Comparison of ENCODE assay signal across 22 mouse cellular contexts in the genomic region with DNA sequence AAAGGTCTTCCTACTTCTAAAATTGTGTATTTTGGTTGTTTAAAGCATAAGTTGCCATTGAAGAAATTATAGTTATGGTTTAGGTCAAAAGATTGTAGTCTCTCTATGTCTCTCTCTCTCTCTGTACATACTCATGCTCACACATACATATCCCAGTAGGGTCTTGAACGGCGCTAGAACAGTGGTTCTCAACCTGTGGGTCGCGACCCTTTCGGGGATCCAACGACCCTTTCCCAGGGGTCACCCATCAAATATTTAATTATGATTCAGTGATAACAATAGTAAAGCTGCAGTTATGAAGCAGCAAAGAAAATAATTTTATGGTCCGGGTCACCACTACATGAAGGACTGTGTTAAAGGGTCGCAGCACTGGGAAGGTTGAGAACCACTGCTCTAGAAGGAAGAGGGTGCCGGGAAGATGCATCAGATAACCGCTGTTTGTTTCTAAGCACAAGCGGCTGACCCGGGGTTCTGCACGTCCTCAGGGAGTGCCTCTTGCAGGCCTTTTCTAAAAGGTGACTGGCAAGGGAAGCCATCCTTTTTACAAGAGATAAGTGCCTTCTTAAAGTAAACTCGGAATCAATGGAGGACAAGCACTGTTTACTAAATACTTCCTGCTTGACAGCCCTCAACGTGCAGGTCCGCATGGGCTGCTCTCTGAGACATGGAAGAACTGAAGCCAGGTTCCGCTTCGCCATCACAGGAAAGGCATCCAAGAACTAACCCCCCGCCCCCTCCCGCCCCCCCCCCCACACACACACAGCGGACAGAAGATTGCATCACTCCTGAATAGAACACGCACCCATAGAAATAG. TPM values are rescaled to one million over a fixed set of nuclear protein-coding genes. Genes with fewer than 3 reads are reported as not detected.
DNase-seq lines count a peak whose midpoint lies in the region; ATAC-seq lines count a peak whose summit lies in the region.
"Had no signal": no experiment of that assay in that cellular context is flagged by ENCODE, and none has a peak within 500 bp of the region (broad histone marks: within the 10 kb centered on the region; RNA-seq: fewer than 3 reads in every experiment).

No protein-coding gene starts in this region.

- no peak overlapping the region for H3K9ac ChIP-seq in midbrain, embryonic 11.5 days (ENCODE audit: low read length)
- H3K9ac ChIP-seq in intestine, embryonic 16.5 days (ENCODE audit: low read depth, low read length), result no peak overlapping the region
- no peak overlapping the region for H3K9ac ChIP-seq in lung, embryonic 15.5 days
- H3K9ac ChIP-seq: forebrain, embryonic 12.5 days; heart, embryonic 15.5 days; liver, embryonic 13.5 days had no signal

- no peaks in the 10 kb centered on the region for H3K4me1 ChIP-seq in midbrain, embryonic 11.5 days (ENCODE audit: control insufficient read depth, insufficient read depth, low read length)
- peaks cover 7% of the 10 kb centered on the region; the same call in 1 of the 2 replicates for H3K4me1 ChIP-seq in midbrain, embryonic 10.5 days
- no peaks in the 10 kb centered on the region for H3K4me1 ChIP-seq in intestine, embryonic 16.5 days (ENCODE audit: control insufficient read depth, insufficient read depth, low read length)
- 0 out of 2 replicates have a peak, but pooled peaks cover 3% of the 10 kb centered on the region for H3K4me1 ChIP-seq in lung, embryonic 15.5 days
- H3K4me1 ChIP-seq: forebrain, embryonic 12.5 days; liver, embryonic 13.5 days had no signal

- H3K9me3 ChIP-seq in midbrain, embryonic 11.5 days (ENCODE audit: control insufficient read depth, low read length), result no peaks in the 10 kb centered on the region
- no peaks in the 10 kb centered on the region for H3K9me3 ChIP-seq in midbrain, embryonic 10.5 days (replicated peaks)
- no peaks in the 10 kb centered on the region for H3K9me3 ChIP-seq in intestine, embryonic 16.5 days (ENCODE audit: control insufficient read depth, low read length)
- no peaks in the 10 kb centered on the region for H3K9me3 ChIP-seq in lung, embryonic 15.5 days
- H3K9me3 ChIP-seq: embryonic facial prominence, embryonic 10.5 days; forebrain, embryonic 12.5 days; heart, embryonic 15.5 days; hindbrain, embryonic 10.5 days; limb, embryonic 10.5 days; liver, embryonic 13.5 days had no signal

- DNase-seq in midbrain, embryonic 11.5 days (ENCODE audit: low spot score, missing footprints), result peak; percentile 75
- DNase-seq in midbrain, embryonic 10.5 days (ENCODE audit: low spot score), result no peak
- DNase-seq in lung, postnatal 4 days, result peak; percentile 39 to 78
- DNase-seq in embryo, embryonic 10 days (ENCODE audit: low spot score), result no peak
- DNase-seq in left cerebral cortex, adult 11 months (ENCODE audit: low spot score), result no peak
- DNase-seq in thymus, adult 18-20 months, result no peak
- DNase-seq: adrenal gland, postnatal 36 days; cerebellum, adult 11-12 months; cerebellum, postnatal 25 days; gastrocnemius, adult 2 months; kidney, postnatal 10 days; liver, embryonic 13.5 days; right cerebral cortex, postnatal 14 days; thymus, postnatal 14 days had no signal

- no peaks in the 10 kb centered on the region; the same call in 1 of the 2 replicates for H3K27me3 ChIP-seq in midbrain, embryonic 11.5 days (ENCODE audit: control insufficient read depth, insufficient read depth, low read length)
- peaks cover 7% of the 10 kb centered on the region for H3K27me3 ChIP-seq in midbrain, embryonic 10.5 days (ENCODE audit: low read depth, poor library complexity, severe bottlenecking)
- H3K27me3 ChIP-seq in intestine, embryonic 16.5 days (replicated peaks; ENCODE audit: control insufficient read depth, insufficient read depth, low read length), result no peaks in the 10 kb centered on the region
- H3K27me3 ChIP-seq in lung, embryonic 15.5 days, result no peaks in the 10 kb centered on the region
- H3K27me3 ChIP-seq: forebrain, embryonic 12.5 days; heart, embryonic 15.5 days; liver, embryonic 13.5 days had no signal

- H3K4me3 ChIP-seq in midbrain, embryonic 11.5 days (ENCODE audit: low read depth, low read length), result no peak overlapping the region
- no peak overlapping the region for H3K4me3 ChIP-seq in midbrain, embryonic 10.5 days
- H3K4me3 ChIP-seq in intestine, embryonic 16.5 days (ENCODE audit: low read length), result no peak overlapping the region
- no peak overlapping the region for H3K4me3 ChIP-seq in lung, embryonic 15.5 days
- H3K4me3 ChIP-seq: embryonic facial prominence, embryonic 10.5 days; forebrain, embryonic 12.5 days; gastrocnemius, adult 2 months; heart, embryonic 15.5 days; hindbrain, embryonic 10.5 days; limb, embryonic 10.5 days; liver, embryonic 13.5 days had no signal

- WGBS in midbrain, embryonic 11.5 days, result 85% methylated on average over 22 of the region's 22 CpGs
- WGBS in midbrain, embryonic 10.5 days, result 79% methylated on average over 22 of the region's 22 CpGs
- 43% methylated on average over 22 of the region's 22 CpGs for WGBS in intestine, embryonic 16.5 days
- WGBS in lung, embryonic 15.5 days, result 34% methylated on average over 22 of the region's 22 CpGs

- H3K36me3 ChIP-seq in midbrain, embryonic 11.5 days (ENCODE audit: control insufficient read depth, insufficient read depth, low read length), result no peaks in the 10 kb centered on the region
- H3K36me3 ChIP-seq in midbrain, embryonic 10.5 days, result no peaks in the 10 kb centered on the region
- no peaks in the 10 kb centered on the region for H3K36me3 ChIP-seq in intestine, embryonic 16.5 days (ENCODE audit: control insufficient read depth, insufficient read depth, low read length)
- H3K36me3 ChIP-seq in lung, embryonic 15.5 days, result no peaks in the 10 kb centered on the region
- H3K36me3 ChIP-seq: embryonic facial prominence, embryonic 10.5 days; forebrain, embryonic 12.5 days; heart, embryonic 15.5 days; hindbrain, embryonic 10.5 days; limb, embryonic 10.5 days; liver, embryonic 13.5 days had no signal

- no peak overlapping the region for H3K27ac ChIP-seq in midbrain, embryonic 11.5 days (ENCODE audit: low read depth, low read length)
- H3K27ac ChIP-seq in midbrain, embryonic 10.5 days (replicated peaks), result no peak overlapping the region
- no peak overlapping the region for H3K27ac ChIP-seq in intestine, embryonic 16.5 days (ENCODE audit: low read length)
- H3K27ac ChIP-seq in lung, embryonic 15.5 days, result no peak overlapping the region
- H3K27ac ChIP-seq: embryonic facial prominence, embryonic 10.5 days; forebrain, embryonic 12.5 days; gastrocnemius, adult 2 months; heart, embryonic 15.5 days; hindbrain, embryonic 10.5 days; hindbrain, postnatal 0 days; liver, embryonic 13.5 days had no signal

- ATAC-seq in midbrain, embryonic 11.5 days (ENCODE audit: low FRiP score), result no peak
- ATAC-seq in intestine, embryonic 16.5 days, result peak; percentile 40
- ATAC-seq in lung, embryonic 15.5 days (ENCODE audit: borderline replicate concordance, extremely low read depth, low FRiP score, low TSS enrichment), result peak; percentile 75
- ATAC-seq: hindbrain, postnatal 0 days had no signal

- H3K4me2 ChIP-seq in midbrain, embryonic 11.5 days, result no peak overlapping the region
- H3K4me2 ChIP-seq in intestine, embryonic 16.5 days (ENCODE audit: low read depth, low read length), result no peak overlapping the region
- peak overlapping the region; percentile 26 for H3K4me2 ChIP-seq in lung, embryonic 15.5 days
- H3K4me2 ChIP-seq: forebrain, embryonic 12.5 days; heart, embryonic 15.5 days; liver, embryonic 13.5 days had no signal

RNA-seq across cellular contexts. Expression of gene Dusp6, which starts 16.2 kb away (rescaled TPM):
- 36.8 and 41.9 TPM in 2 replicates for polyA plus RNA-seq in midbrain, embryonic 11.5 days (2014; fragmentation: Nextera tagmentation; extraction: Ambion mirVana)
- 52.1 and 66.0 TPM in 2 replicates for polyA plus RNA-seq in midbrain, embryonic 10.5 days (2016; fragmentation: Nextera tagmentation; extraction: Ambion mirVana)
- polyA plus RNA-seq in intestine, embryonic 16.5 days (2015; fragmentation: Nextera tagmentation; extraction: Ambion mirVana), result 37.2 and 37.5 TPM in 2 replicates
- 72.1 and 73.6 TPM in 2 replicates for polyA plus RNA-seq in lung, embryonic 15.5 days (2015; fragmentation: Nextera tagmentation; extraction: Ambion mirVana)

Comparison
In these comparisons a context has a peak if more than half of its experiments do, and no peak if none do; other contexts are left out.
1. DNase-seq: peak in midbrain, embryonic 11.5 days (single experiment) and lung, postnatal 4 days (2 of 2); none in midbrain, embryonic 10.5 days (single experiment), embryo, embryonic 10 days (single experiment), left cerebral cortex, adult 11 months (single experiment) and thymus, adult 18-20 months (0 of 2).